Mouse (Mus musculus): Measurements from ENCODE around the gene Rab40c.
"Not testable (repeated sequence)": the region's sequence is repeated elsewhere in the genome, so short reads cannot be mapped to it uniquely, and the experiment has no call there.

Gene Rab40c

GRCm38 (mm10) chr17:25874721-25875170 lies 44.8 kb downstream of the Rab40c start, which contains the start of gene Mettl26:
Gene Mettl26, plus strand, starts transcription at chr17:25875074.
- DNase-seq (ENCODE audit: low spot score) = peak; percentile 88

DNA sequence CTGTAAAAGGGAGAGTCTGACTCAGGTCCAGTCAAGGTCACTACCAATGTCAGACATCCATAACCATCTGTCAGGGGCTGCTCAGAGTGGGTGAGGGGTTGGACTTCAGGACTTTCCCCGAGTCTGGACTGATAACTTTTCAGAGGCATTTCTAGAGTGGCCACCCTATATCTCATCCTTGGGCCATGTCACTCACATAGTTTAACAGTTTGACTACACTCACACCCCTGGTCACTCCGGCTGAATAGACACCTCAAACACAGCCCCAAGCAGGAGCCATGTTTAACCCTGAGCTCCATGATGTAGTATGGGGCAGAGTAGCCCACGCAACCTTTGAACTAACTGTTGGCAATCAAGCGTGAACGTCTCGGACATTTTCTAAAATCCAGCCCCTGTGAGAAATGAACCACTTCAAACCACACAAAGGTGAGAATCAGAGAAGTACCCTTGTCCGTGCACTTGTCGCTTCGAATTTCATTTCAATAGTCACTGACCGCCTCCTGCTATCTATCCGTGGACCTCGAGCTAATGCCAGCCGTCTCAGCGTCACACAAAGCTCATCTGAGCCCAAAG lies 45.3 kb downstream of the Rab40c start:
- no peak for DNase-seq (ENCODE audit: low spot score)

DNA sequence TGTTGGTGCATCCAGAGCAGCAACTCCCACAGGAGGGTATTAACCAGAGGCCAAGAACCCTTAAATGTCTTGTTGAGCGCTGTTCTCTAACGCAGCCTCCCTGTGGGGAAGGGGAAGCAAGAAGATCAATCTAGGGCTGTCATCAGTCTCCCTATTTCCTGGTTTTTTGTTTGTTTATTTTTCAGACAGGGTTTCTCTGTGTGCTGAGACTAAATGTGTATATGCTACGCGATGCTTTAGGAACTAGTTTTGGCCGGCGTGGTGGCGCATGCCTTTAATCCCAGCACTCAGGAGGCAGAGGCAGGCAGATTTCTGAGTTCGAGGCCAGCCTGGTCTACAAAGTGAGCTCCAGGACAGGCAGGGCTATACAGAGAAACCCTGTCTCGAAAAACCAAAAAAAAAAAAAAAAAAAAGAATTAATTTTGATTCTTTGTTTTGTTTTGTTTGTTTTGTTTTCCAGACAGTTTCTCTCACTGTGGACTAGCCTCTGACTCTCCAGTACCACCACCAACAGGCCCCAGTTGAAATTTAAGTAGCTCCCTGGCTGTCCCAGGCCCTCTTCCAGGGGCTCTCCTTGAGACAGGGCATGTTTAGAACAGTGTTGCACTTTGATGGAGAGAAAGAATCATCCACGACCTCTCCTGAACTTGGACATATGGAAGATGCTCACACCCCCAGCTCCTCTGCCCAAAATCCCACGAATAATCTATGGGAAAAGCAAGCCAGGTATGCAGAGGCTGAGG lies 46.0 kb downstream of the Rab40c start:
- no peak for DNase-seq (ENCODE audit: low spot score)

- DNase-seq (ENCODE audit: low spot score) = no peak
Observed at GRCm38 (mm10) chr17:25872676-25873075, 46.9 kb downstream of the Rab40c start.

DNA sequence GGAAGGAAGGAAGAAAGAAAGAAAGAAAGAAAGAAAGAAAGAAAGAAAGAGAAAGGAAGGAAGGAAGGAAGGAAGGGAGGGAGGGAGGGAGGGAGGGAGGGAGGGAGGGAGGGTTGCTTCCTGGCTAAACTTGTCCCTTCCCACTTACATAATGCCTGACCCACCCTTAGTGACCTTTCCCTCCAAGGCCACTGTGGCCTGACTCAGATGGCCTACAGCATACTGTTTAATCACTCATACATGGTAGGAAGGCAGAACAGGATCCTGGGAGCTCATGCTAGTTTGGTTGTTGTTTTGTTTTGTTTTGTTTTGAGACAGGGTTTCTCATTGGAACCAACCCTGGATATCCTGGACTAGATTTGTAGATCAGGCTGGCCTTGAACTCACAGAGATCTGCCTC lies 48.0 kb downstream of the Rab40c start:
- DNase-seq (ENCODE audit: low spot score) = not testable (repeated sequence)

- DNase-seq (ENCODE audit: low spot score) = no peak
Observed at GRCm38 (mm10) chr17:25869954-25870353, 49.6 kb downstream of the Rab40c start.

GRCm38 (mm10) chr17:25869498-25869897 lies 50.0 kb downstream of the Rab40c start:
- no peak for DNase-seq (ENCODE audit: low spot score)

- DNase-seq (ENCODE audit: low spot score) = peak; percentile 77
Observed at GRCm38 (mm10) chr17:25868601-25869191, 50.8 kb downstream of the Rab40c start, which contains the start of gene Mcrip2. Gene Mcrip2, minus strand, starts transcription at chr17:25868764.

DNA sequence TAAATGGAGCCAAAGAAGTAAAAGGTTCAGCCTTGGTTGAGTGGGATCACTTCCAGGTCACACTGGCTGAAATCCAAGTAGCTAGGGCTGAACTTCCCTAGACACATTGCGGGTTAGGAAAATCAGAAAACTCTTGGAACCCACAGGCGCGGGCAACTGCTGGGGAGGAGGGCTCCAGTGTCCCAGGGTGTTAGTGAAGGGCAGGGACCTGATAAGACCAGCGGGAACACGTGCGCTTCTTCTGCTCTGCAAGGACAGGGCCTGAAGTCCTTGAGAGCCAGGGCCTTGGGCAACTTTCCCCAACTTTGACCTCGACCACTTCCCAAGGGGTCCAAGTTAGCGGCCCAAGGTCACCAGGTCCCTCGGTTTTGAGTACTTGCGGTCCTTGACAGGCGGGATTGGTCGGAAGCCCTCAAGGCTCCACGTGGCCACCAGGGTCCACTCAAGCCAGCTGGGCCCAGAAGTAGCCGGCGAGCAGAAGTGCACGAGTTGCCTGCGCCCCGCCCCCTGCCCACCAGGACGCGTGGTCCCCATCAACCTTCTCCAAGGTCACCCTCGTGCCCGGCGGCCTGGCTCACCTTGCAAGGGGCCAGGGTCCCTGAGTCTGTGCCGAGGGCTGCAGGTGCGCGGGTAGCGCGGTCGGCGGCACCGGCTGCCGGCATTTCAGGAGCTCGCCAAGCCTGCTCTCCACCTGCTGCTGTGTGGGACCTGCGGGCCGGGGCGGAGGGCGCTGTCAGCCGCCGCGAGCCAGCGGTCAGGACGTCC lies 51.5 kb downstream of the Rab40c start:
- DNase-seq (ENCODE audit: low spot score) = peak; percentile 45

GRCm38 (mm10) chr17:25867509-25867835 lies 52.1 kb downstream of the Rab40c start:
- DNase-seq (ENCODE audit: low spot score) = no peak

DNA sequence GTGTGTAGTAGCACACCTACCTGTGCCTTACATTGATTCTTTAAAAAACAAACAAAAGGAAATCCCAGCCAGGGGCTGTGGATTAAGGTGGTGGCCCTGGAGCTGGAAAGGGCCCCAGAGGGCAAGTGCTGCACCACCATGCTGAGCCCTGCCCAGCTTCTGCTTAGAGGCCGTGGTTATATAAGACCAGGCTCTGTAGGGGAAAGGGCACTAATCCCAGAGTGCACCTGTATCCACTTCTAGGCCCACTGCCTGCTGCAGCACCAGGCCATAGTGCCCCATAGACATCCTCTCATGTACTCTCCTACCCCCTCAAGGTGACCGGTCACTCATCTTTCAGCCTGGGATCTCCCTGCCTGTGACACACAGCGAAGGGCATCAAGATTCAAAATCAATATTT lies 53.4 kb downstream of the Rab40c start:
- DNase-seq (ENCODE audit: low spot score) = no peak

GRCm38 (mm10) chr17:25865288-25865687 lies 54.2 kb downstream of the Rab40c start:
- DNase-seq (ENCODE audit: low spot score) = no peak

DNA sequence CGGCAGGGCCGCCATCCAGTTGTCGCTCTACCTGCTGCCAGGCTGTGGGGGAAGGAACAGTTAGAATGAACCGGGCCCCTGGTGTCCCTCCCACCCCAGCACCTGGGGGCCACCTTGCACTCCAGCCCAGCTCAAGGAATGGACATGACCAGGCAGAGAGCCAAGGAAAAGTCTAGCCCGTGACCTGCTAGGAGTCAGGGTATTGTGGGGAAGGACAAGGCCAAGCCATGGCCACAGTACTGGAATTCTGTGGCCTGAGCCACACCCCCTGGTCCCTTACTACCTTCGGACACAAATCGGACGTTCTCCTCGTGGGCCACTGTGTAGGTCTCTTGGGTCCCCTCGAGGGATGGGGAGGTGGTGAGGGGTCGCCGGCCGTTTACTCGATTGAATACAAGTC lies 55.2 kb downstream of the Rab40c start:
- no peak for DNase-seq (ENCODE audit: low spot score)

- no peak for DNase-seq (ENCODE audit: low spot score)
Observed at GRCm38 (mm10) chr17:25863681-25864080, 55.8 kb downstream of the Rab40c start.

GRCm38 (mm10) chr17:25861704-25862612 lies 57.6 kb downstream of the Rab40c start:
- no peak for DNase-seq (ENCODE audit: low spot score)

GRCm38 (mm10) chr17:25860832-25861703 lies 58.5 kb downstream of the Rab40c start, which contains the start of gene Wdr90:
Gene Wdr90, minus strand, starts transcription at chr17:25861501.
- peak; percentile 91 for DNase-seq (ENCODE audit: low spot score)

DNA sequence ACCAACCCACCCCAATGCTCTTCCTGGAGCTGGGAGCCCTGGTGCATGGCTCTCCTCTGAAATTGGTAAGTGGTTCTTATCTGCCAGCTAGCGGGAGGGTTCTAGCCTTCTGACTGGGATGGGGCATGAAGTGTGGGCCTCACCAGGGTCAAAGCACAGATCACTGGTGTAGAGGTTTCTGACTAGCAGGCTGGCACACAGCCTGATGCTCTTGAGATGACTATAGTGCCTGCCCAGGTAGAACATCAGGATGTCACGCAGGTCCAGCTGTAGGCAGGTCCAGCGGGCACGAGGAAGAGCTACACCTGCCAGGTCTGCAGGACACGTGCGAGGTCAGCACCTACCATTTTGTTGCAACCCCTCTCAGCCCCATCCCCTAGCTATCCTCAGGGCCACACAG lies 59.3 kb downstream of the Rab40c start:
- no peak for DNase-seq (ENCODE audit: low spot score)

- DNase-seq (ENCODE audit: low spot score) = peak; percentile 87
Observed at GRCm38 (mm10) chr17:25844396-25844901, 75.1 kb downstream of the Rab40c start, which contains the start of gene Rhot2. Gene Rhot2, minus strand, starts transcription at chr17:25844851.

- peak; percentile 26 for DNase-seq (ENCODE audit: low spot score)
Observed at GRCm38 (mm10) chr17:25843636-25844395, 75.7 kb downstream of the Rab40c start.

Data from MN1 (cell line).